Mouse (Mus musculus) forebrain, embryonic 14.5 days (tissue): ENCODE data around the gene Gskip. TPM values are rescaled to one million over a fixed set of nuclear protein-coding genes. Genes with fewer than 3 reads are reported as not detected.

ENCODE experiments used
- ATAC-seq: fragments of 200-750 bp; cut with Nextera tagmentation; 2 replicates; pipeline ENCODE4 v1.8.0; 2017; ENCODE audit warnings: mild to moderate bottlenecking, moderate library complexity
- DNase-seq: peaks from one replicate; pipeline ENCODE4 v3.0.0-alpha.2; 2015; ENCODE audit warnings: low spot score
- H3K27ac ChIP-seq: fragments of 300-500 bp; sonication (generic); 2 replicates; pipeline ENCODE4 v1.5.1; 2014; ENCODE audit warnings: low read depth, mild to moderate bottlenecking, control low read depth, low read length, moderate library complexity
- H3K27me3 ChIP-seq: fragments of 300-500 bp; sonication (generic); replicated peaks from 2 replicates; pipeline ENCODE4 v1.6.1; 2014; ENCODE audit warnings: low read length, control low read depth, mixed read lengths; ENCODE audit not compliant: control insufficient read depth, insufficient read depth
- H3K36me3 ChIP-seq: fragments of 300-500 bp; sonication (generic); 2 replicates; pipeline ENCODE4 v1.6.1; 2014; ENCODE audit warnings: low read length, control low read depth; ENCODE audit not compliant: control insufficient read depth, insufficient read depth
- H3K4me1 ChIP-seq: fragments of 300-500 bp; sonication (generic); 2 replicates; pipeline ENCODE4 v1.6.1; 2014; ENCODE audit warnings: antibody characterized with exemption, low read length, control low read depth; ENCODE audit not compliant: control insufficient read depth, insufficient read depth
- H3K4me2 ChIP-seq: fragments of 300-500 bp; sonication (generic); 2 replicates; pipeline ENCODE4 v1.6.1; 2014; ENCODE audit warnings: mild to moderate bottlenecking, control low read depth, low read length
- H3K4me3 ChIP-seq: fragments of 300-500 bp; sonication (generic); 2 replicates; pipeline ENCODE4 v1.5.1; 2014; ENCODE audit warnings: low read depth, low read length, control low read depth
- H3K9ac ChIP-seq: fragments of 300-500 bp; sonication (generic); 2 replicates; pipeline ENCODE4 v1.6.1; 2014; ENCODE audit warnings: mild to moderate bottlenecking, low read length, control low read depth, moderate library complexity
- H3K9me3 ChIP-seq: fragments of 300-500 bp; sonication (generic); replicated peaks from 2 replicates; pipeline ENCODE4 v1.6.1; 2016; ENCODE audit warnings: low read length, control low read depth, mixed read lengths; ENCODE audit not compliant: control insufficient read depth
- WGBS: fragments of 180-500 bp; shearing (Covaris S2); extraction: QIAGEN DNeasy Blood & Tissue Kit; methylation state at CpG from one replicate; pipeline ENCODE4 v1.1.7; 2014; 5-methylcytosine and 5-hydroxymethylcytosine counted together
- polyA plus RNA-seq: library from polyadenylated mRNA; unstranded; fragments of >200 nt; fragmentation: Nextera tagmentation; extraction: Ambion mirVana; gene quantifications from 2 replicates; pipeline ENCODE4 v1.2.1, GENCODE M21; 2014

Gene Gskip
- polyA plus RNA-seq, 1 experiment from 2014 or later: 33.5 TPM

DNA sequence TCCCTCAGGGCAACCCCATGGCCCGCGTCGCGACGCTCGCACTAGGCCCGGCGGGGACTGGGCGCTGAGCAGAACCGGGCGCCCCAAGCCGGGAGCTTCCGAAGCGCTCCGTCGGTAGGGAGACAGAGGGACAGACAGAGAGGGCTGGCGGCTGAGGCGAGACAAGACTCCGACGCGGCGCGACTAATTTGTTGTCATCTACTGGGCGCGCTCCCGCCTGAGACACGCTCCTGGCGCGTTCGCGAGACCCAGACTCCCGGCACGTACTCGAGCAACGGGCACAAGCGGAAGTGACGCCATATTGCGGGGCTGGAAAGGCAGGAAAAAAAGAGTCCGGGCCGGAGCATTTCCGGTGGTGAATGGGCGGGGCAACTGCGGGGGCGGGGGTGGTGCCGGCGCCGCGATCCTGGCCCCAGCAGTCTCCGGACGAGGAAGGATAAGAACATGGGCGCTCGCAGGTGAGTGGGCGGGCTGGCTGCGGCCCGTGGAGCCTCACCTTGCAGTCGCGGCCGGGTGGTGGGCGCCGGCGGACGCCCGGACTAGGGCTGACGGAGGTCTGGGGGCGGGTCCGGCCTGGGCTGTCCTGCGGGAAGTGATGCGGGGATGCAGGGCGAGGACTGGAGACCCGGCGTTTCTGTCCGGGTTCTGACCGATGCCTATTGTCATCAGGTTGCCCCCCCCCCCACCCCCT, 517 bp downstream of the Gskip start, which contains the start of gene Atg2b:
Gene Atg2b, minus strand, starts transcription at position 211 of the 691 bp plus-strand sequence.
- under 1% methylated on average over 70 of the region's 73 CpGs for WGBS
- peak; percentile 93 for ATAC-seq
- peaks cover 21% of the 10 kb centered on the region for H3K4me1 ChIP-seq
- peak within 1 kb of the TSS; percentile 88 for H3K9ac ChIP-seq
- H3K27me3 ChIP-seq: no peaks in the 10 kb centered on the region
- peak within 1 kb of the TSS; percentile 93 for H3K27ac ChIP-seq
- H3K9me3 ChIP-seq: no peaks in the 10 kb centered on the region
- DNase-seq: peak; percentile 99
- H3K4me2 ChIP-seq: peak within 1 kb of the TSS; percentile 87
- peaks cover 8% of the 10 kb centered on the region for H3K36me3 ChIP-seq
- H3K4me3 ChIP-seq: peak within 1 kb of the TSS; percentile 92

DNA sequence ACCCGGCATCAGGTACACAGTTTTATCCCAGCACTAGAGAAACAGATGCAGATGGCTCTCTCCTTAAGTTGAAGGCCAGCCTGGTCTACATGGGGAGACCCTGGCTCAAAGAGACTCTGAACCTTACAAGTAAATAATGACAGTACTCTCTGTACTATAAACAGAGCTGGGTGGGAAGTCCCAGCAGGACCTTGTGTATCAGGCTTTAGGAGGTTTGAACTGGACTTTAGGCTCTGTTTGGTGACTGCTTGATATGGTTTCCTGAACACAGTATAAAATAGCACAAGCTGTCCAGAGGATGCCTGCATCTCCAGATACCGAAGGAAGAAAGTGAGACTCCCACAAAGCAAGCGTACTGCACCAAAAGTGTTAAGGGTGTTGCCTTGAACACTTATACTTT, 2.2 kb downstream of the Gskip start:
- Histone ChIP-seq H3K27me3 (no peaks in the 10 kb centered on the region), H3K4me1 (peaks cover 21% of the 10 kb centered on the region), H3K9ac (no peak overlapping the region), H3K9me3 (no peaks in the 10 kb centered on the region), H3K4me3 (no peak overlapping the region), H3K36me3 (peaks cover 20% of the 10 kb centered on the region), H3K27ac (no peak overlapping the region), H3K4me2 (peak overlapping the region; percentile 87; the same call in 1 of the 2 replicates)
- WGBS: 89% methylated on average over 3 of the region's 3 CpGs
- DNase-seq: no peak
- ATAC-seq: no peak

DNA sequence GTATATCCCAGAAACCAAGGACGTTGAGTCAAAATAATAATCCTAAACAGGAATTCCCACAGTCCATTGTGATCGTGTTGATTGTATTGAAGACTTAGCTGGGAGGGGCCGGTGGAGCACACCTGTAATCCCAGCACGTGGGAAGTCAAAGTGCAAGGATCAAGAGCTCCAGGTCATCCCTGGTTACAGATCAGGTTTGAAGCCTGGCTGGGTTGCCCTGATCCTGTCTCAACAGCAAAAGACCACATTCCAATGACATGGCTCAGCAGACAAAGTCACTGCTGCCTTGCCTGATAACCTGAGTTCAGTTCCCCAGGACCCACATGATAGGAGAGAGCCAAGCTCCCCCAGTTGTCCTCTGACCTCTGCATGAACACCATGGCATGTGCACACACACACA, 2.8 kb downstream of the Gskip start:
- Histone ChIP-seq H3K4me1 (peaks cover 21% of the 10 kb centered on the region), H3K27ac (no peak overlapping the region), H3K9me3 (no peaks in the 10 kb centered on the region), H3K9ac (no peak overlapping the region), H3K36me3 (peaks cover 24% of the 10 kb centered on the region), H3K27me3 (no peaks in the 10 kb centered on the region), H3K4me3 (no peak overlapping the region), H3K4me2 (no peak overlapping the region)
- no peak for ATAC-seq
- DNase-seq: no peak
- 83% methylated on average over 4 of the region's 4 CpGs for WGBS

DNA sequence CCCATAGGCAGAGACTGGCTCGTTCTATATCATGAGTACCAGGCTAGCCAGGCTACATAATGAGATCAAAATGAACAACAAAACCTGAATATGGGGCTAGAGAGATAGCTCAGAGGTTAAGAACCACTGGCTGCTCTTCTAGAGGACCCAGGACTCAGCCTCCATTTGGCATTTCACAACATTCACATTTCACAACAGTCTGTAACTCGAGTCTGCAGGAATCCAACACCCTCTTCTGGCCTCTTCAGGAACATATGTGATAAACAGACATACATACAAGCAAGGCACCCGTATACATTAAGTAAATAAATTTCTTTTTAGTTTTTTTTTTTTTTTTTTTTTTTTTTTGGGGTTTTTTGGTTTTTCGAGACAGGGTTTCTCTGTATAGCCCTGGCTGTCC, 3.9 kb downstream of the Gskip start:
- no peak for ATAC-seq
- no peaks in the 10 kb centered on the region for H3K27me3 ChIP-seq
- no peak overlapping the region for H3K4me2 ChIP-seq
- WGBS: 88% methylated on average over 4 of the region's 4 CpGs
- no peaks in the 10 kb centered on the region for H3K9me3 ChIP-seq
- peaks cover 13% of the 10 kb centered on the region for H3K4me1 ChIP-seq
- no peak overlapping the region for H3K4me3 ChIP-seq
- DNase-seq: no peak
- no peak overlapping the region for H3K9ac ChIP-seq
- no peak overlapping the region for H3K27ac ChIP-seq
- peaks cover 30% of the 10 kb centered on the region for H3K36me3 ChIP-seq

DNA sequence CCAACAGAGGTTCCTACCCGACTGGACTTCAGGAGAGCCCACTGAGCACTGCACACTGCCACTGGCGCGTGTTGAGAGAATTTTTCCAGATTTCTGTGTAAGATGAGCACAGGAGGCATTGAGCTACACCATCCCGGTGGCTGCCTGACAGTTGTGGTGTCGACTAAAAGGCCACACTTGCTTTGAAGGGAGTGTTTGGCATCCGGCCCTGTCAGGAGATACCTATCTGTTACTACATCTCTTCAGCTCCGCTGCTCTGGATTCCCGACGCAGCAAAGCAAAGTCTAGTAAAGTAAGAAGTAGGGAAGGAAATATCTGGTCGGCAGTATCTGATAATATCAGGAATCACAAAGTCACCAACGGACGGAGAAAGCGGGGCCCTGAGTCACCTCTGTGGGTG, 4.8 kb downstream of the Gskip start:
- WGBS: 96% methylated on average over 13 of the region's 13 CpGs
- peaks cover 30% of the 10 kb centered on the region for H3K36me3 ChIP-seq
- no peak overlapping the region for H3K27ac ChIP-seq
- ATAC-seq: no peak
- H3K4me2 ChIP-seq: no peak overlapping the region
- no peak overlapping the region for H3K4me3 ChIP-seq
- peaks cover 8% of the 10 kb centered on the region for H3K4me1 ChIP-seq
- DNase-seq: no peak
- no peaks in the 10 kb centered on the region for H3K9me3 ChIP-seq
- no peaks in the 10 kb centered on the region for H3K27me3 ChIP-seq
- H3K9ac ChIP-seq: no peak overlapping the region

DNA sequence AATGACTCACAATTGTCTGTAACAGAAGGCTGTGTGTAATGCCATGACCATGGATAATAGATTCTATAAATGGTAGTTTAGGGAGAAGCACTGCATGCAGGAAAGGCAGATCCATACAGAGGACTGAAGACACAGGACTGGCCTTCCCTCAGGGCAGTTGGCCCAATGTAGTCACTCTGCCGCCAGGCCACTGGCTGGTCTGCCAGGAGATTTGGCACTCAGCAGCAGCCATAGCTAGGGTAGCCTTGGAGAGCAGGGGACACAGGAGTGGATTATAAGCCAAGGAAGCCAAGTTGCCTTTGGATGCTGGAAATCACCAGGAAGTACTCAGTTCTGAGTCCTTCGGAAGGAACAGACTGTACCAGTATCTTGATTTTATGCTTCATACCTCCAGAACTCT, 9.4 kb downstream of the Gskip start:
- H3K36me3 ChIP-seq: peaks cover 34% of the 10 kb centered on the region
- H3K4me3 ChIP-seq: no peak overlapping the region
- H3K27me3 ChIP-seq: no peaks in the 10 kb centered on the region
- no peak overlapping the region for H3K9ac ChIP-seq
- DNase-seq (no peak), ATAC-seq (no peak)
- no peak overlapping the region for H3K4me2 ChIP-seq
- 100% methylated on average over 2 of the region's 2 CpGs for WGBS
- no peak overlapping the region for H3K27ac ChIP-seq
- no peaks in the 10 kb centered on the region for H3K4me1 ChIP-seq
- H3K9me3 ChIP-seq: no peaks in the 10 kb centered on the region

DNA sequence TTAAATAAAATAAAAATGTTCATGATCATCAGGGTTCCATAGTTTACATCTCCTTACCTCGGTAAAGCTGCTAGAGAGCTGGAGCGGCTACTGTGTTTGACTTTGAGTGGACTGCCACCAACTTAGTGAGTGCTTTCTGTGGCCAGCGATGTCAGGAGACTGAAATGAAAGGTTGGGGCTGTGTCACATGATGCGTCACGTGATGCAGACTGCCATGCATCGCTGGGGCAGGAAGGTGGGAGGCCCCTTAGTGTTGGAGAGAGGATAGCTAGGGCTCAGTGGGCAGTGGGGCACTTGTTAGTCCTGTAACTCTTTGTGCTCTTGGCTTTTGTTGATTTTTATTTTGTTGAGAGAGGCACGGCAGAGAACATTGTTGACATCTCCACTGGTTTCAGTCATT, 11.2 kb downstream of the Gskip start:
- ATAC-seq: no peak
- Histone ChIP-seq H3K4me1 (no peaks in the 10 kb centered on the region), H3K4me3 (no peak overlapping the region), H3K4me2 (no peak overlapping the region), H3K9me3 (no peaks in the 10 kb centered on the region), H3K36me3 (peaks cover 36% of the 10 kb centered on the region), H3K27ac (no peak overlapping the region), H3K27me3 (no peaks in the 10 kb centered on the region), H3K9ac (no peak overlapping the region)
- DNase-seq: no peak
- WGBS: 84% methylated on average over 7 of the region's 7 CpGs

DNA sequence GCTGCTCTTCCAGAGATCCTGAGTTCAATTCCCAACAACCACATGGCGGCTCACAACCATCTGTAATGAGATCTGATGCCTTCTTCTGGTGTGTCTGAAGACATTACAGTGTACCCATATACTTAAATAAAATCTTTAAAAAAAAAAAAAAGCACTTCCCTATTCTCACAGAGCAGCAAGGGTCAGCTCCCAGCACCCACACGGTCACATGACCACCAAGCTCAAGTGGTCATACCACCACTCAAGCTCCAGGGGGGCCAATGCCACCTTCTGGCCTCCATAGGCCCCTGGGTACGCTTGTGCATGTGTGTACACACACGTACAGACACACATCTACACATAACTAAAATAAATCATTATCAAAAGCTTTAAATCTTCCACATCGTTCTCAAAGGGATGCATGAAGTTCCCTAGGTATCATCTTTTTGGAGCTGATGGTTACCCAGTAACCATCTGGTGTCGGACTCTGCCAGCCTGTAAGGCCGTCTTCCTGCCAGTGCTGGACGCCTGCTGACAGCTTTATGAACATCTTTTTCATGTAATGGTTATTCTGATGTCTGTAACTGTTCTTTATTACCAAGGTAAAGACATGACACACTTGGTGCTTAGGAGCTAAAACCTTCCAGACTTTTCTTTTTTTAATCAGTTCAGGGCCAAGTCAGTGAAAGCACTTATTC, 12.6 kb downstream of the Gskip start:
- Histone ChIP-seq H3K9ac (no peak overlapping the region), H3K4me3 (no peak overlapping the region), H3K4me2 (no peak overlapping the region), H3K4me1 (no peaks in the 10 kb centered on the region), H3K9me3 (no peaks in the 10 kb centered on the region), H3K36me3 (peaks cover 38% of the 10 kb centered on the region), H3K27ac (no peak overlapping the region), H3K27me3 (no peaks in the 10 kb centered on the region)
- WGBS: 88% methylated on average over 8 of the region's 8 CpGs
- DNase-seq (no peak), ATAC-seq (no peak)

DNA sequence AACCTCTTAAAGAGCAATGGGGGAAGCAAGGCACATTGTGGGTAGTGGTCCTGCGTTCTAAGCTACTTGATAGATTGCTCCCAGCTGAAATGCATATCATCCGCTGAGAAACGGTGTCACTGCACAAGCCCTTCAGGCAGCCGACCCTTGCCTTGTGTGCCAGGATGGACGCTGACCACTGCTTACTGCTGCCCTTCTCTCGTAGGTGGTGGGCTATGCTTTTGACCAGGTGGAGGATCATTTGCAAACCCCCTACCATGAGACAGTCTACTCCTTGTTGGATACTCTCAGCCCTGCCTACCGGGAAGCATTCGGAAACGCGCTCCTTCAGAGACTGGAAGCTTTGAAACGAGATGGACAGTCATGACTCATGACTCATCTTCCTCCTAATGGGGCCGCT, 15.8 kb downstream of the Gskip start:
- H3K27ac ChIP-seq: no peak overlapping the region
- no peaks in the 10 kb centered on the region for H3K27me3 ChIP-seq
- no peaks in the 10 kb centered on the region for H3K9me3 ChIP-seq
- DNase-seq (no peak), ATAC-seq (no peak)
- no peaks in the 10 kb centered on the region for H3K4me1 ChIP-seq
- peaks cover 32% of the 10 kb centered on the region for H3K36me3 ChIP-seq
- H3K4me2 ChIP-seq: no peak overlapping the region
- H3K4me3 ChIP-seq: no peak overlapping the region
- 95% methylated on average over 12 of the region's 12 CpGs for WGBS
- H3K9ac ChIP-seq: no peak overlapping the region
